In genomic region chr6:50596301-50597211, GRCm38 (mm10) we compare ENCODE assay signal across 8 mouse cellular contexts. TPM values are rescaled to one million over a fixed set of nuclear protein-coding genes. Genes with fewer than 3 reads are reported as not detected.
DNase-seq lines count a peak whose midpoint lies in the region; ATAC-seq and TF ChIP-seq lines count a peak whose summit lies in the region.

4921507P07Rik (minus strand) TSS chr6:50596632.

- POLR2A ChIA-PET in Patski (lab: Charles Lee): interaction anchor here (0.7 kb wide), 1 partner anchor 511 kb away, joined by 7 read pairs; no protein-coding TSS in a partner anchor

- peak; percentile 77 for DNase-seq in Patski (ENCODE audit: low read depth, low spot score)
- DNase-seq in cerebellum, postnatal 10 days: peak; percentile 99
- peak; percentile 82 to 91 for DNase-seq in frontal cortex, adult 2 months (ENCODE audit: extremely low spot score in 1 of 2, low spot score in 1 of 2)
- peak; percentile 94 for DNase-seq in hindbrain, embryonic 11.5 days (ENCODE audit: low spot score)
- DNase-seq in layer of hippocampus, adult 9-11 months: peak; percentile 94
- peak; percentile 84 for DNase-seq in ovary, postnatal 10 days (ENCODE audit: low spot score)
- peak; percentile 95 for DNase-seq in thymus, postnatal 0 days (ENCODE audit: low spot score)

- in situ Hi-C loops in Patski (cut with MboI; ENCODE audit: low pct_unique_long_range_greater_than_20kb): no loop called here

- CTCF ChIA-PET in Patski (lab: Charles Lee): interaction anchor here (0.9 to 1.4 kb wide), 6 partner anchors 8 to 51 kb away, joined by 3 to 5 read pairs (median 3); no protein-coding TSS in a partner anchor

- H3K36me3 ChIP-seq in hindbrain, embryonic 11.5 days (ENCODE audit: control insufficient read depth, insufficient read depth, low read length): no peaks in the 10 kb centered on the region
- no peaks in the 10 kb centered on the region for H3K36me3 ChIP-seq in lung, embryonic 16.5 days (ENCODE audit: control insufficient read depth, insufficient read depth, low read length)

- no peaks in the 10 kb centered on the region for H3K27me3 ChIP-seq in Patski
- H3K27me3 ChIP-seq in hindbrain, embryonic 11.5 days (ENCODE audit: control insufficient read depth, insufficient read depth, low read length): no peaks in the 10 kb centered on the region
- no peaks in the 10 kb centered on the region for H3K27me3 ChIP-seq in lung, embryonic 16.5 days (ENCODE audit: control insufficient read depth, insufficient read depth, low read depth, low read length)

- WGBS in hindbrain, embryonic 11.5 days: under 1% methylated on average over 50 of the region's 62 CpGs
- WGBS in lung, embryonic 16.5 days: under 1% methylated on average over 53 of the region's 62 CpGs

- peak within 1 kb of the TSS; percentile 51 for H3K4me3 ChIP-seq in hindbrain, embryonic 11.5 days (ENCODE audit: low read depth, low read length)
- peak within 1 kb of the TSS; percentile 69 for H3K4me3 ChIP-seq in lung, embryonic 16.5 days (ENCODE audit: low read length)

- H3K9ac ChIP-seq in hindbrain, embryonic 11.5 days (ENCODE audit: low read depth, low read length): peak within 1 kb of the TSS; percentile 62
- peak within 1 kb of the TSS; percentile 76 for H3K9ac ChIP-seq in lung, embryonic 16.5 days (ENCODE audit: low read length)

- H3K4me1 ChIP-seq in hindbrain, embryonic 11.5 days (replicated peaks; ENCODE audit: control insufficient read depth, insufficient read depth, low read length): no peaks in the 10 kb centered on the region
- H3K4me1 ChIP-seq in lung, embryonic 16.5 days (replicated peaks; ENCODE audit: control insufficient read depth, insufficient read depth, low read length): peaks cover 9% of the 10 kb centered on the region

- no peaks in the 10 kb centered on the region for H3K9me3 ChIP-seq in hindbrain, embryonic 11.5 days (ENCODE audit: control insufficient read depth, low read length)
- 0 out of 2 replicates have a peak, but pooled peaks cover 3% of the 10 kb centered on the region for H3K9me3 ChIP-seq in lung, embryonic 16.5 days (ENCODE audit: control insufficient read depth, low read length)

- H3K27ac ChIP-seq in hindbrain, embryonic 11.5 days (ENCODE audit: low read depth, low read length): no peak within 1 kb of the TSS
- H3K27ac ChIP-seq in lung, embryonic 16.5 days (ENCODE audit: low read length): peak within 1 kb of the TSS; percentile 45

- TF ChIP-seq CTCF in Patski (IDR thresholded peaks at IDR 0.05): peak; percentile 99

- H3K4me2 ChIP-seq in hindbrain, embryonic 11.5 days (replicated peaks; ENCODE audit: low read depth, low read length): peak within 1 kb of the TSS; percentile 98
- H3K4me2 ChIP-seq in lung, embryonic 16.5 days (ENCODE audit: low read depth, low read length): peak within 1 kb of the TSS; percentile 99

- ATAC-seq in Patski: peak; percentile 93
- ATAC-seq in hindbrain, embryonic 11.5 days (ENCODE audit: low FRiP score): peak; percentile 97
- ATAC-seq in lung, embryonic 16.5 days (ENCODE audit: low read depth): peak; percentile 99

RNA-seq across cellular contexts. Expression of gene 4921507P07Rik, which starts in this region (rescaled TPM):
- polyA plus RNA-seq in Patski (2021): 0.51 TPM
- 0.78 and 0.86 TPM in 2 replicates for polyA plus RNA-seq in frontal cortex, adult 2 months (2012; rRNA removed)
- 0.95 and 1.1 TPM in 2 replicates for polyA plus RNA-seq in hindbrain, embryonic 11.5 days (2014; fragmentation: Nextera tagmentation; extraction: Ambion mirVana)
- 0.40 and 0.64 TPM in 2 replicates for polyA plus RNA-seq in lung, embryonic 16.5 days (2015; fragmentation: Nextera tagmentation; extraction: Ambion mirVana)
- polyA plus RNA-seq in thymus, postnatal 0 days (2015; fragmentation: Nextera tagmentation; extraction: Ambion mirVana): 0.20 and 0.39 TPM in 2 replicates

Comparison
In these comparisons a context has a peak if more than half of its experiments do, and no peak if none do; other contexts are left out.
1. Peak in DNase-seq and ATAC-seq in Patski; RNA of the gene not detected or under 1 TPM.
2. Peak in DNase-seq in frontal cortex, adult 2 months; RNA of the gene not detected or under 1 TPM.
3. Peak in ATAC-seq, H3K4me3 ChIP-seq, H3K27ac ChIP-seq, H3K9ac ChIP-seq and H3K4me2 ChIP-seq in lung, embryonic 16.5 days; RNA of the gene not detected or under 1 TPM.
4. Peak in DNase-seq in thymus, postnatal 0 days; RNA of the gene not detected or under 1 TPM.